Mouse (Mus musculus) CH12.LX (cell line): ENCODE measurements around the gene Ccn5. TPM values are rescaled to one million over a fixed set of nuclear protein-coding genes. Genes with fewer than 3 reads are reported as not detected.

Source experiments
- DNase-seq: peaks from one replicate; pipeline ENCODE4 v3.0.0-alpha.2; 2013; ENCODE audit errors: extremely low read depth
- H3K27ac ChIP-seq: 2 replicates; pipeline ENCODE4 v1.5.1; 2012; ENCODE audit warnings: low read depth, mild to moderate bottlenecking, control low read depth, moderate library complexity; ENCODE audit not compliant: insufficient read depth
- H3K27me3 ChIP-seq: replicated peaks from 2 replicates; pipeline ENCODE3; 2012; ENCODE audit warnings: inconsistent platforms
- H3K36me3 ChIP-seq, 2 experiments: replicated peaks in 1 of 2; 2 replicates each; pipeline versions ENCODE3 to v1.6.1; 2012; ENCODE audit warnings: inconsistent platforms in 1 of 2, low read length in 1 of 2, mild to moderate bottlenecking in 1 of 2, mixed read lengths in 1 of 2, moderate library complexity in 1 of 2; ENCODE audit not compliant: control insufficient read depth in 1 of 2, insufficient read depth in 1 of 2
- H3K4me1 ChIP-seq, 2 experiments: 2 replicates each; pipeline ENCODE4 v1.6.1; 2012; ENCODE audit warnings: inconsistent platforms in 1 of 2, moderate library complexity in 1 of 2; ENCODE audit not compliant: insufficient read depth in 2 of 2, control insufficient read depth in 1 of 2
- H3K4me2 ChIP-seq: 2 replicates; pipeline ENCODE4 v1.6.1; 2012; ENCODE audit warnings: low read depth, mild to moderate bottlenecking, control low read depth; ENCODE audit not compliant: poor library complexity, insufficient read depth, severe bottlenecking
- H3K4me3 ChIP-seq, 3 experiments: fragments of 150-350 bp in 1 of 3; sonication (generic) in 1 of 3; replicated peaks in 1 of 3; 2 replicates each; pipeline versions ENCODE3 to v1.5.1; 2011 to 2012; ENCODE audit warnings: low read depth in 2 of 3, low read length in 2 of 3, mild to moderate bottlenecking in 2 of 3, moderate library complexity in 2 of 3, control low read depth in 1 of 3, improper control_type of control experiment in 1 of 3, inconsistent platforms in 1 of 3, mixed read lengths in 1 of 3; ENCODE audit not compliant: poor library complexity in 1 of 3
- H3K79me2 ChIP-seq: replicated peaks from 2 replicates; pipeline ENCODE4 v1.6.1; 2012; ENCODE audit warnings: mild to moderate bottlenecking, moderate library complexity; ENCODE audit not compliant: control insufficient read depth, poor library complexity, insufficient read depth, severe bottlenecking; ENCODE audit errors: extremely low read depth
- H3K9ac ChIP-seq: 2 replicates; pipeline ENCODE4 v1.6.1; 2012; ENCODE audit warnings: low read depth, mild to moderate bottlenecking, control low read depth, moderate library complexity; ENCODE audit not compliant: insufficient read depth
- H3K9me3 ChIP-seq: replicated peaks from 2 replicates; pipeline ENCODE3; 2012; ENCODE audit warnings: low read length, inconsistent platforms, mixed read lengths
- CHD1 ChIP-seq: IDR thresholded peaks from 2 replicates; pipeline ENCODE4 v1.6.1; 2012; ENCODE audit warnings: low read depth, low read length, improper control_type of control experiment, inconsistent platforms
- CTCF ChIP-seq, 2 experiments: IDR thresholded peaks in 1 of 2; conservative IDR thresholded peaks in 1 of 2; 2 replicates each; pipeline ENCODE4 v1.5.1; 2011 to 2012; ENCODE audit warnings: low read depth in 2 of 2, low read length in 2 of 2, improper control_type of control experiment in 1 of 2, inconsistent platforms in 1 of 2, mild to moderate bottlenecking in 1 of 2, moderate library complexity in 1 of 2
- KAT2A ChIP-seq: IDR thresholded peaks from 2 replicates; pipeline ENCODE4 v1.6.1; 2012; ENCODE audit warnings: low read length, improper control_type of control experiment, inconsistent platforms; ENCODE audit not compliant: insufficient replicate concordance
- MAX ChIP-seq: IDR thresholded peaks from 2 replicates; pipeline ENCODE4 v1.6.1; 2011; ENCODE audit warnings: low read length, improper control_type of control experiment
- MAZ ChIP-seq: IDR thresholded peaks from 2 replicates; pipeline ENCODE4 v1.6.1; 2012; ENCODE audit warnings: low read depth, mild to moderate bottlenecking, inconsistent platforms, low read length, improper control_type of control experiment, moderate library complexity
- RAD21 ChIP-seq: IDR thresholded peaks from 2 replicates; pipeline ENCODE4 v1.6.1; 2011; ENCODE audit warnings: low read depth, mild to moderate bottlenecking, low read length, improper control_type of control experiment, moderate library complexity
- SMC3 ChIP-seq: IDR thresholded peaks from 2 replicates; pipeline ENCODE4 v1.6.1; 2011; ENCODE audit warnings: low read depth, low read length, improper control_type of control experiment
- TBP ChIP-seq: conservative IDR thresholded peaks from 2 replicates; pipeline ENCODE4 v1.6.1; 2011; ENCODE audit warnings: low read depth, low read length, improper control_type of control experiment
- dilution Hi-C: fragments of 300-500 bp; cut with MboI; formaldehyde crosslinking; loops from 2 replicates; pipeline ENCODE4 v1.14.3; 2020; ENCODE audit warnings: low sequenced_read_pairs; ENCODE audit not compliant: extremely low pct_unique_long_range_greater_than_20kb, extremely low pct_ligation_motif_present
- in situ Hi-C: fragments of 300-500 bp; cut with MboI; formaldehyde crosslinking; loops from 3 replicates; pipeline ENCODE4 v1.14.3; 2019; ENCODE audit warnings: low sequenced_read_pairs, low pct_ligation_motif_present, low pct_unique_long_range_greater_than_20kb, mixed read lengths
- polyA plus RNA-seq: library from polyadenylated mRNA; unstranded; fragments of >175 nt; gene quantifications from 2 replicates; pipeline ENCODE4 v1.2.1, GENCODE M21; 2012; ENCODE audit warnings: low read depth; ENCODE audit not compliant: insufficient read length
- total RNA-seq, 2 experiments: library from RNA; depleted of rRNA; stranded (reverse); fragments of 300-350 nt in 1 of 2; fragments of >200 nt in 1 of 2; gene quantifications; 2 replicates each; pipeline ENCODE4 v1.2.3; 2012 to 2014

Ccn5 gene
- total and polyA plus RNA-seq, 3 experiments, result not detected

DNA sequence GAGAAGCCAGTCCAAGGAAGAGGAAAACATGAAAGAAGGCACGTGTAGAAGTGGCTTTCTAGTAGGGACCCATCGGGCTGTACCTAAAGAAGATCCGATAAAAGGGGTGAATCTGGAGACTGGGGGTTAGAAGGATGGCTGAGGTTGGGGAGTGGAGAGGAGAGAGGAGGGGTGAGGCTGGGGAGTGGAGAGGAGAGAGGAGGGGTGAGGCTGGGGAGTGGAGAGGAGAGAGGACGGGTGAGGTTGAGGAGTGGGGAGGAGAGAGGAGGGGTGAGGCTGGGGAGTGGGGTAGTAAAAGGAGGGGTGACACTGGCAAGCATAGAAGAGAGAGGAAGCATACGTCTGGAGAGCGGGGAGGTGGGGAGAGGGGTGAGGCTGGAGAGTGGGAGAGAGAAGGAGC lies 36.6 kb downstream of the Ccn5 start:
- peaks cover 89% of the 10 kb centered on the region for H3K27me3 ChIP-seq
- H3K9me3 ChIP-seq, result no peaks in the 10 kb centered on the region
- H3K79me2 ChIP-seq, result no peaks in the 10 kb centered on the region
- no peak for TF ChIP-seq TBP
- no peak for TF ChIP-seq RAD21
- no peak for TF ChIP-seq MAX
- TF ChIP-seq MAZ, result no peak
- dilution Hi-C loops, result no loop called here
- no peaks in the 10 kb centered on the region for H3K36me3 ChIP-seq
- no peak for DNase-seq
- H3K4me2 ChIP-seq, result no peak overlapping the region
- H3K27ac ChIP-seq, result no peak overlapping the region
- no peak overlapping the region for H3K9ac ChIP-seq
- in situ Hi-C loops, result loop anchor here (25.0 kb wide), 1 partner anchor 105 kb away; no protein-coding TSS in a partner anchor
- H3K4me3 ChIP-seq, result no peak overlapping the region
- H3K4me1 ChIP-seq, result no peaks in the 10 kb centered on the region

DNA sequence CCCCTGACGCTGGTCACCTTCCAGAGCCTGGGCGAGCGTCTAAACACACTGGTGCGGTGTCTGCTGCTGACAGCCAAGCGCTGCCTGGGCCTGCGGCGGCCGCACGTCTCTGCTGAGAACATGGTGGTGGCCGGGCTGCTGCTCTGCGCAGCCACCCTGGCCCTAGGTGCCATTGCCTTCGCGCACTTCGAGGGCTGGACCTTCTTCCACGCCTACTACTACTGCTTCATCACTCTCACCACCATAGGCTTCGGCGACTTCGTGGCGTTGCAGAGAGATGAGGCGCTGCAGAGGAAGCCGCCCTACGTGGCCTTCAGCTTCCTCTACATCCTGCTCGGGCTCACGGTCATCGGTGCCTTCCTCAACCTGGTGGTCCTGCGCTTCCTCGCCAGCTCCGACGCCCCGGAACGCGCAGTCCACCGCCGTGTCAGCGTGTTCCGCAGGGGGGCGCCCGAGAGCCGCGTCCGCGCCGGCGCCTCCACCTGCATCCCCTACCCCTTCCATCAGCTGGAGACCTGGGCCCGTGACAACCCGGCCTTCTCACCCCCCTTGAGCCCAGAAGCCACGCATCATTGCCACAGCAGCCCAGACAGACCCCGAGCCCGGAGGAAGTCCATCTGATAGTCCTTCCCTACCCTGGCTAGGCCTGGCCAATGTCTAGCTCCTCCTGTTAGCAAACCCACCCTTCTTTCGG lies 37.7 kb downstream of the Ccn5 start:
- Histone ChIP-seq H3K27me3 (peaks cover 94% of the 10 kb centered on the region), H3K4me3 (no peak overlapping the region)
- no peak for DNase-seq
- TF ChIP-seq SMC3 (peak; percentile 54), CHD1 (no peak), RAD21 (peak; percentile 59), CTCF (conservative IDR thresholded peaks at IDR 0.05 in 1 of 2, IDR thresholded peaks at IDR 0.05 in 1 of 2; ENCODE audit: low read depth in 2 of 2, low read length in 2 of 2) (peak in 1 of 2 experiments; percentile 70; a peak in 2 of 4 replicates)
- TF ChIP-seq, all 38 proteins: peak for 3
- H3K9ac ChIP-seq, result no peak overlapping the region
- in situ Hi-C loops, result loop anchor here (25.0 kb wide), 1 partner anchor 104 kb away; no protein-coding TSS in a partner anchor
- no peaks in the 10 kb centered on the region for H3K36me3 ChIP-seq
- H3K27ac ChIP-seq, result no peak overlapping the region
- dilution Hi-C loops, result no loop called here
- H3K79me2 ChIP-seq, result no peaks in the 10 kb centered on the region
- no peaks in the 10 kb centered on the region for H3K4me1 ChIP-seq
- no peaks in the 10 kb centered on the region for H3K9me3 ChIP-seq
- no peak overlapping the region for H3K4me2 ChIP-seq

DNA sequence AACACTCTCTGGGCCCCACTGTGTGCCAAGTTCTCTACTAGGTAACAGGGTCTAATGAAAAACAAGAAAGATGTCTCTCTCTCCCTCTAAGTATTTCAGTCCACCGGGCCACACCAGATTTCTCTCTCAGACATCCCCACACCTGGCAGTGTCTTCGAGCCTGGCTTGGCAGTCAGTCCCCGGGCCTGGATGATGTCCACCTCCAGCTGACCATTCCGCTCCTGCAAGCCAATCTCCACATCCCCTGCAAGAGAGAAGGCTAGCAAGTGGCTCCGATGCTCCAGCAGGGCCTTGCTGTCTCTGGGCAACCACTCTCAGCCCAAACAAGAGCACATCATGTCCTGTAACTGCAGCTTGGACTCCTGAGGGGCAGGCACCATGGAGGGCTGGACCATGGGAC lies 44.6 kb downstream of the Ccn5 start:
- Histone ChIP-seq H3K27ac (no peak overlapping the region), H3K4me2 (no peak overlapping the region), H3K9ac (no peak overlapping the region), H3K27me3 (peaks cover 93% of the 10 kb centered on the region), H3K4me3 (no peak overlapping the region), H3K79me2 (no peaks in the 10 kb centered on the region), H3K4me1 (0 out of 4 replicates have a peak, but pooled peaks cover 0 to 2% of the 10 kb centered on the region in 2 experiments), H3K36me3 (no peaks in the 10 kb centered on the region), H3K9me3 (no peaks in the 10 kb centered on the region)
- DNase-seq, result no peak
- no peak for TF ChIP-seq KAT2A
- in situ Hi-C loops, result loop anchor here (25.0 kb wide), 1 partner anchor 97 kb away; no protein-coding TSS in a partner anchor
- dilution Hi-C loops, result no loop called here
